Mouse (Mus musculus) mouse trophoblast stem cell (cell line): ENCODE results near the gene Trak1.

Experiments used
- in situ Hi-C, 2 experiments: fragments of 300-500 bp; cut with MseI, MboI; formaldehyde crosslinking; loops; 2 replicates in 1 of 2; 3 replicates in 1 of 2; pipeline ENCODE4 v1.15.1; 2025

The Trak1 gene

GRCm38 (mm10) chr9:121369573-121369972 is 72.3 kb downstream of the Trak1 start:
- in situ Hi-C loops: no loop called here

GRCm38 (mm10) chr9:121371346-121371891 is 74.1 kb downstream of the Trak1 start:
- in situ Hi-C loops: no loop called here

DNA sequence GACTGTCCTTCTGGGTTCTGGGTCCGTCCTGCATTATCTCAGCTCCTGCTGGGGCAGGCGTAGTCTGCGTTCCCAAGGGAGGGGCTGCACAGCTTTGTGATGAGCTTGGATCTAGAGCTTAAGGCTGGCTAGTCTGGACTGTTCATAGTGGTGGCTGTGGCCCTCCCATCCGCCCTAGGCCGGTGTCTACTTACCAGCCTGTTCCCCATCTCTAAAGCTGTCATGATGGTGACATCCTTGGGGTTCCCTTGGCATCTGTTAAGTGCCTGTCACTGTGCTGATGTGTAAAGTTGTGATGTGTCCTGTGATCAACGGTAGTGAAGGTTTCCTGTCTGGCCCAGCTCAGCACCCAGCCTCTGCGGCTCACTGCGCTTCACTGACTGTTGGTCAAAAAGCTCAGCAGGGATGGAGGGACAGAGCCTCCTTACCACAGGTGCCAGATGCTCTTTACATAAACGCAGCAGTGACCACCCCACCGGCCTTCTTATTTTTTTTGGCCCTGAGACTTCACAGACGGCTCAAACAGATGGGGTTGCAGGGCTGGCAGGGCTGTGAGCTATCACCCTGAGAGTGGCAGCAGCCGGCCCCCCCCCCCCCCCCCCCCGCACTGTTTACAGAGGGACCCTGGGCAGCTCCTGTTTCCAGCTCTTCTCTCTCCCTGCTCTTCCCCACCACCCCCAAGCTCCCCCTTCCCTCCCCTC is 74.8 kb downstream of the Trak1 start:
- in situ Hi-C loops: no loop called here

- in situ Hi-C loops: no loop called here
These were observed 75.8 kb downstream of the Trak1 start for GRCm38 (mm10) chr9:121373107-121373506.

GRCm38 (mm10) chr9:121373512-121373911 is 76.2 kb downstream of the Trak1 start:
- in situ Hi-C loops: no loop called here

DNA sequence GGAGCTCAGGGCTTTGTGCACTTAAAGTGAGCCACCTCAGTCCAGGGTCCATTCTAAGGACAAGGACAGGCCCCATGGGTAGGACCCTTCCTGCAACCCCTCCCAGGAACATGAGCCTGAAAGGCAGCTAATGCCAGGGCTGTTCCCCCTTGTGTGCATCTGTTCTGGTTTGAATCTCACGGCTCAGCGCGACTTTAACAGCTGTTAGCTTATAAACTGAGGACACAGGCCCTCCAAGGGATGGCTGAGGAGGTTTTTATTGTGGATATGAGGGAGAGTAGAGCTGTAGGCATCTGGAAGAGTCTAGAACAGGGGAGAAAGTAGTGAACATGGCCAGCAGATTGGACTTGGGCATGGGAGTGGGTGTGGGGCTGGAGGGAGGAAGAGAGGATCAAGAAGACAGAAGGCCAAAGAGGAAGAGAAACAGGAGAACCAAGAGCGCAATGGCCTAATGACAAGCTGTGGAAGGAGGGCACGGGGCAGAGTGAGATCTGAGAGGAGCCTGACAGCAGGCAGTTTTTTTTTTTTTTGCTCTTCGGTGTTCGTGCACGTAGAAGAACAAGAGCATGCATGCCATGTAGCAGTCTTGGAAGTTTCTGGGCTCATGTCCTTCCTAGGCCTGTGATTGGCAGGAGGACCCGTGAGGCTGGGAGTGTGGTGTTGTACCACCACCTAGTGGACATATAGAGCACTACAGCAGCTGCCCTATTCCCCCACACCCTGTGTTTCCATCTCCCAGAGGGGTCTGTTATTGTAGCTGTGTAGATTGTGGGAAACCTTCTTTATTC is 77.0 kb downstream of the Trak1 start:
- in situ Hi-C loops: no loop called here

- in situ Hi-C loops: no loop called here
These were observed 77.6 kb downstream of the Trak1 start for GRCm38 (mm10) chr9:121374864-121375255.

- in situ Hi-C loops: no loop called here
These were observed 78.8 kb downstream of the Trak1 start for GRCm38 (mm10) chr9:121376094-121376493.

DNA sequence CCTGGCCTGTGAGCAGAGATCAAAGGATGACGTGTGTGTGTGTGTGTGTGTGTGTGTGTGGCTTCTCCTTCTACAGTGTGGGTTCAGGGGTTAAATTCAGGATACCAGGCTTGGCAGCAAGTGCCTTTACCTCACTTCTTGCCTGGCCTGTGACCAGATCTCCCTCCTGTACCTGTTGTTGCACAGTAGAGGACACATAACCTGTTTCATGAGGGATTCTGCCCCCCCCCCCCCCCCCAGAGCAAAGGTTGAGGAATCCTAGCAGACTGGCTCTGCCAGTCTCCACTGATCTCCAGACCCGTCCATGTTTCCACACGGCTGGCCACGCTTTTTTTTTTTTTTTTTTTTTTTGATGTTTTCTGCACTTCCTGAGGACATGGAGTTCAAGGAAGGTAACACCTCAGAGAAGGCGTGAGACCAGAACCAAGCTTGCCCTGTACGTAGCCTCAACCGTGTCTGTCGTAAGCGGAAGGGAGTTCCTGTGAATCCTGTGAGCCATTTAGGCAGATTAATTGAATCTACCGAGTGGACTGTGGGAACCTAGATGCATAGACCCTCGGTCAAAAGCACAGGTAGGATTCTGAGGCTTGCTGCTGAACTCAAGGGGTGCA is 83.1 kb downstream of the Trak1 start:
- in situ Hi-C loops: loop anchor here in 1 of 2 experiments (10.0 kb wide), 1 partner anchor 96 kb away; no protein-coding TSS in a partner anchor

GRCm38 (mm10) chr9:121381678-121382297 is 84.5 kb downstream of the Trak1 start:
- in situ Hi-C loops: loop anchor here in 1 of 2 experiments (10.0 kb wide), 1 partner anchor 97 kb away; no protein-coding TSS in a partner anchor

DNA sequence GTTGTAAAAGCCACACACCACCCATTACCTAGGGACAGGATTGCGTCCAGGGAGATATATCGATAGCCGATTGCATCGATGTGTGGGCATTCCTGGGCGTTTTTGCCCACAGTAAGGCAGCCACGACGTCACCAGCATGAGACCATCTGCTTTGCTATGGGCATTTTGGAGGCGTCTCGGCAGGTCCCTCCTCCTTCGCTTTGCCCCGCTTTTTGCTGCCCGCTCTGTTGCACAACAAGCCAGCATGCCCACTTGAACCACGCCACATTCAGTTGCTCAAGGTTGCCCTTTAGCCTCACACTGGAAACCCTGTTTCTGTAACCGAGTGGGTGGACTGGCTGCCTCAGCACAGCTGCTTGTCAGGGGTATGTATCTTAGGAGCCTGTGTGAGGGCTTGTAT is 85.3 kb downstream of the Trak1 start:
- in situ Hi-C loops: loop anchor here in 1 of 2 experiments (10.0 kb wide), 1 partner anchor 98 kb away; no protein-coding TSS in a partner anchor

DNA sequence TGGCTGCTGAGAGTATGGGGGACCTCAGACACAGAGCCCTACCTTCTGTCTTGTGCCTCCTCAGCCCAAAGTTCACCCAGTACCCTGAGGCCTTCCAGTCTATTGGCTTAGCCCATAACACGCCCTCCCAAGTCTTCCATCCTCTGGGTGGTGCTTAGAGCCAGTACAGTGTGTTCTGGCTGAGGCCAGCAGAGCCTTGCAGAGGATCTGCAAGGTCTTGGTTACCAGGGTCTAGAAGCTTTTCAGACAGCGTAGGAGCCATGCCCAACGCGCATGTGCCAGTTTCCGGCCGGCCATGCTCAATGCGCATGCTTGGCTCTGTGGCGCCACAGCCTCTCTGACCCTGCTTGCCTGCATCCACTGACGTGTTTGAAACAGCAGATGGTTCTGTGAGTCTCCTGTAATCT is 85.9 kb downstream of the Trak1 start:
- in situ Hi-C loops: loop anchor here in 1 of 2 experiments (10.0 kb wide), 1 partner anchor 98 kb away; no protein-coding TSS in a partner anchor

- in situ Hi-C loops: loop anchor here in 1 of 2 experiments (10.0 kb wide), 1 partner anchor 100 kb away; no protein-coding TSS in a partner anchor
These were observed 87.3 kb downstream of the Trak1 start for GRCm38 (mm10) chr9:121384620-121385019.

DNA sequence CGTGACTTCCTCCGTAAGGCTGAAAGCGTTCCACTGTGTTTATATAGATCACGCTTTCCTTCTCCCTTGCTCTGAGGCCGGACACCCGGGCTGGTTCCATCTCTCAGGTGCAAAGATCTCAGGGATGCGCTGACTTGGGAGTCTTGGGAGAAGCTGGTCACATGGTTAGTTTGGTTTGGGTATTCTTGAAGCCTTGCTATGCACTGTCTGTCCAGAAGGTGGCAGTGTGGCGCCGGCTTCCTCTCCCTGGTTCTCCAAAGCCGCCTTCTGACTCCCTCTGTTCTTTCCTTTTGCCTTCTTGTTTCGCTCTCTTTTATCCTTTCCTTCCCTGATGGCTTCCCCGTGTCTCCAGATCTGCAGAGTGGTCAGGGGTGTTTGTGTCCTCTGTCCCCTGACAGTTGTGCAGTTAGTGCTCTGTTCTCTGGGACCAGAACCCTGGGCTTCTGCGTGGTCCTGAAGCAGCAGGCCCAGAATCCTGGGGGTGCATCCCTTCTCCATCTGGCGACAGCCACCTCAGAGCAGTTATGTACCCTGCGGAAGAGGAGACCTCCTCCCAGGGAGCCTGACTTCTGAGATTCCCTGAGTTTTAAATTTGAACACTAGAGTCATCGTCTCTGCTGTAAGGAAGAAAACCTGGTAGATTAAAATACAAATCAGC is 87.9 kb downstream of the Trak1 start:
- in situ Hi-C loops: loop anchor here in 1 of 2 experiments (10.0 kb wide), 1 partner anchor 100 kb away; no protein-coding TSS in a partner anchor

GRCm38 (mm10) chr9:121385749-121386350 is 88.5 kb downstream of the Trak1 start:
- in situ Hi-C loops: loop anchor here in 1 of 2 experiments (10.0 kb wide), 1 partner anchor 101 kb away; no protein-coding TSS in a partner anchor

DNA sequence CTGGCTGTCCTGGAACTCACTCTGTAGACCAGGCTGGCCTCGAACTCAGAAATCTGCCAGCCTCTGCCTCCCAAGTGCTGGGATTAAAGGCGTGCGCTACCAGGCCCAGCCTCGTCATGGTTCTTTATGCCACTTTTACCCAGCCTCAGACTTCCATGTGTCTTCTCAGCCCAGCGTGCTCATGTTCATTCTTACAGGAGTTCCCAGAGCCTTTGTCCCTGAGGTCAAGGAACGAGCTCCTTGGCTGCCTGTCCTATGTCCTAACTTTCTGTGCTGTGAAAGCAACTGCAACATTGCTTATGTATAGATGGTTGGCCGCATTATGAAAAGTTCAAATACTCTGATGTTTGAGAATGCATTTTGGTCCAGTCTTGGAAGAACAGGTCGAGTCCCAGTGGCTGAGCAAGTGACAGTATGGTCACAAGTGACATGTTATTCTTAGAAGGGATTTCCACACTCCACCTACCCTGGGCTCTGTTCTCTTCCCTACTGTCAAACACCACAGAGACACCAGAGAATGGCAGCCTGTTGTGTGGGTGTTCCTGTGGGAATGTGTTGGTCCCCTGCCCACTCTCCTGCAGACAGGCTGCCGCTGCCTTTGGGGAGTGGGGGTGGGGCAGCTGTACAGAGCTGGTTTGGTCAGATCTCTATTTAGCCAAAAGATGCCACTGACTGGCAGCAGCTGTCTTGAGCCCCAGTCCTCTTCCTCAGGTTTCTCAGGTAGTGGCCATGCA is 90.4 kb downstream of the Trak1 start:
- in situ Hi-C loops: loop anchor here in 1 of 2 experiments (10.0 kb wide), 1 partner anchor 103 kb away; no protein-coding TSS in a partner anchor

GRCm38 (mm10) chr9:121388273-121388931 is 91.1 kb downstream of the Trak1 start:
- in situ Hi-C loops: loop anchor here in 1 of 2 experiments (10.0 kb wide), 1 partner anchor 104 kb away; no protein-coding TSS in a partner anchor

DNA sequence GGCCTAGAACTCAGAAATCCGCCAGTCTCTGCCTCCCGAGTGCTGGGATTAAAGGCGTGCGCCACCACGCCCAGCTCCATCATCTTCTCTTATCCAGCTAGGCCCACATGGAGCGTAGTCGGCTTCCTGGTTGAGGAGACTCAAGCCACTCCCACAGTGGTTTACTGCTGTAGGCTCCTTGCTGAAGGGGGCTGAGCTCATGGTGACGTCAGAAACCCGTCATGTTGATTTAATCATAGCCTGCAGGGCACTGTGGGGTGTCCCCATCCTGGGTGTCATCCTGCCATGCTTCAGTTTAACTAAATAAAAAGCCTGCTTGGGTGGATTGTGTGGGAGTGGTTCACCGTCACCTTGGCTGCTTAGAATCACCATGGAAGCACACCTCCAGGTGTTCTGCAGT is 92.0 kb downstream of the Trak1 start:
- in situ Hi-C loops: loop anchor here in 1 of 2 experiments (10.0 kb wide), 1 partner anchor 104 kb away; no protein-coding TSS in a partner anchor

GRCm38 (mm10) chr9:121391898-121392297 is 94.6 kb downstream of the Trak1 start:
- in situ Hi-C loops: no loop called here
